Mouse (Mus musculus) kidney, postnatal 36 days (tissue): ENCODE results near the gene Sntb2.

Experiments
- DNase-seq, 2 experiments: peaks; one replicate each; pipeline ENCODE4 v3.0.0; 2021 to 2022; ENCODE audit warnings: mixed read lengths in 2 of 2

The Sntb2 gene

GRCm38 (mm10) chr8:106929921-106930320 lies 5.6 kb upstream of the Sntb2 start:
- no peak for DNase-seq

GRCm38 (mm10) chr8:106932376-106933065 lies 3.0 kb upstream of the Sntb2 start:
- peak; percentile 44 to 67 for DNase-seq

- no peak for DNase-seq
These were observed 1.9 kb upstream of the Sntb2 start for GRCm38 (mm10) chr8:106933506-106934143.

DNA sequence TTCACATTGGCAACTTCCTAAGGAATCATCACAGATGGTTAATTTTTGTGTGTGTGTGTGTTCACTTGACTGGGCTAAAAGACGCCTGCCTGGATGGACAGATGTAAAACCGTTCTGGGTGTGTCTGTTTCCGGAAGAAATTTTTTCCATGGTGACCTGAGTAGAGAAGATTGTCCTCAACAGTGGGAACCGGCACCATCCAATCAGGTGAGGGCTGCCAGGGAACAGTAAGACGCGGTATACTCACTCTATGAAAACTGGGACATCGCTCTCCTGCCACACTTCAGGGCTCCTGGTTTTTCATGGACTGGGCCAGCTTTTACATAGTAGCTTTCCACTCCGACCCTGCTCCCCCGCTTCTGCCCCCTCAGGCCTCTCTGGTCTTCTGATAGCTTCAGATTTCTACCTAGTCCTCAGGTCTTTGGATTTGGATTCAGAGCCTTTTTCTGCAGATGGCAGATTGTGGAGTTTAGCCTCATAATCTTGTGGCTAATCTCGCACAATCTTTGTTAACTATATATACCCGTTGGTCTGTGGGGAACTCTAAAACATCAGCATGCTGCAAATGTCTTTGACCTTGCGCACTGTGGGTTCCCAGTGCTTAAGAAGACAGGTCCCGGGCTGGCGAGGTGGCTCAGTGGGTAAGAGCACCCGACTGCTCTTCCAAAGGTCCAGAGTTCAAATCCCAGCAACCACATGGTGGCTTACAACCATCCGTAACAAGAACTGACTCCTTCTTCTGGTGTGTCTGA lies 1.1 kb upstream of the Sntb2 start:
- DNase-seq = no peak

GRCm38 (mm10) chr8:106935899-106936477 lies 438 bp downstream of the Sntb2 start:
- DNase-seq = peak; percentile 60 to 79

DNA sequence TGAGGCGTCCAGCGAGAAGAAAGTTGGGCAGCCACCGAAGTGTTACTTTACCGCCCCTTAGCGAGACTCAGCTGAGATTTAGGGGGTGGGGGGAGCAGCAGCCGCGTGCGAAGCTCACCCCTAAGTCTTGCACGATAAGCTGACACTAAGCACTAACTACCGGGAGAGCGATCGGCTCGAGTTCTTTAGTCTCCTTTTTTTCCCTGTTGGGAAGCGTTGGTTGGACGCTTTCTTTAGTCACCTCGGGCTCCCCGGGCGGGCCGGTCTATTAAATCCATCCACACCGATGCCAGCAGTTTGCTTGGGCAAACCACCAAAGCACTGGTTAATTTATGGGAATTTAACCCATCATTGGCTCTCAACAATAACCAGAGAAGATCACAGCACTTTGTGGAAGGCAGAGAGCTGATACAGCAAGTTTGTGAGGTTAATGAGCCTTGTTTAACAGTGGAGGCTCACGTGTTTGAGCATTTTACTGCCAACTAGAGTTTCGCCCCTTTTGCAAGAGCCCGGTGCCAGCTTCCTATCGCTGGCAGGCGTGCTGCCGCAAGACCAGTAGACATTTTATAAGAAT lies 1.0 kb downstream of the Sntb2 start:
- DNase-seq = peak; percentile 80 to 92

DNA sequence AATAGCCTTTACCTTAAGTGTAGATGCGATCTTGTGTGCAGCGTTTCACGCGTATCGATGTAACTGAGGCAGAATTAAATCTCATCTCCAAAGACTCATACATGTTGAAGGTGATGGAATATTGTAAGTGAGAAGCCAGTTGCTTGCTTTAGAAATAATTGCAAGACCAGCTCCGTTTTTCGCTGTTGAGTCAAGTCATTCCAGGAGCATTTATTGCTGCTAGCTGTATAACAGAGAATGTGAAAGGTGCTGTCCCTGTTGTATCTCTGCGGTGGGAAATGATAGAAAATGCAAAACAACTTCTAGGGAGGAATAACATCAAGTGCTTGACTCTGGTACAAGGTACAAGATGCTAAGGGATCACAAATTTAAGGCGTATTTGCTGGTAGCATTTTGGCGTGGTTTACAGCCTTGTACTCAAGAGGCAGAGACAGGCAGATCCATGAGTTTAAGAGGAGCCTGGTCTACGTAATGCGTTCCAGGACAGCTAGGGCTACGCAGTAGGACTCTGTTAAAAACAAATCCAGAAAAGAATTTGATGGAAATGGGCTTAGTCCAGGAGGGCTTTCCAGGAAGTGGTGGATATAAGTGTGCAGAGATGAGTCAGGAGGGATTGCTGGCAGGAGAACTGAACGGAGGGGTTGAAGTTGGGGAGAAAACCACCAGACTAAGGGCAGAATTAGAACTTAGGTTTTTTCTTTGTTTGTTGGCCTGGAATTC lies 1.7 kb downstream of the Sntb2 start:
- no peak for DNase-seq

DNA sequence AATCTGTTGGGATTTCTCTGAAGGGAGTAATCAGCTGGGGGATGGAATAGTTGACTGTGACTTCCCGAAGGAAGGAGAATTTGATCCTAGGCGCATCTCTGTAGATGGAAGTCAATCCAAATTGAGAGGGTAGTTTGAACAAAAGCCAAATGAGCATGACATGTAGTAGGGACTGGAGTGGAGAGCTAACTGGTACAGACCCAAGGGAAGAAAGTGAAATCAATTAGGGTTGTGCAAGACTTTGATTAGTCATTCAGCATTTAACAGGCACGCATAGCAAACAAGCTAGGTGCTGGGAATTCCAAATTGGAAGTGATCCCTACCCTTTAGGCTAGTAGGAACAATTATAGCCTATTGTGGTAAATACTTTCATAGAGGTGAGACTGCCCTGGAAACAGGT lies 6.3 kb downstream of the Sntb2 start:
- no peak for DNase-seq

DNA sequence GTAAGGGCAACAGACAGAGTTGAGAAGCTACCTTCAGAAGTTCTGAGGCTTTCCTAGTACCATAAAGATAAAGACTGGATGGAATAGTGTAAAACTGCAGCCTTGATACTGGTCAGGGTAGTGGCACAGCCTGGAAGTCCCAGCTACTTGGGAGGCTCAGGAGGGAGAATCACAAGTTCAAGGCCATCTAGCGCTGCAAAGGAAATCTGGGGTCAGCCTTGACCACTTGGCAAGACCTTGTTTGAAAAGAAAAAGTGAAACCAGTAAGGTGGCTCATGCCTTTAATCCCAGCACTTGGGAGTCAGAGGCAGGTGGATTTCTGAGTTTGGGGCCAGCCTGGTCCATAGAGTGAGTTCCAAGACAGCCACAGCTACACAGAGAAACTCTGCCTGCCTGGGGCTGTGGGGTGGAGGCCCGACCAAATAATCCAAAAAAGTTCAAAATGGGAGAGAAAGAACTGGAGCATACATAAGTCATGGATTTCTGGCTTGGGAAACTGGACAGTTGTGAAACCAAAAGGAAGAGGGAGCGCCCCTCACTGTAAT lies 8.4 kb downstream of the Sntb2 start:
- no peak for DNase-seq

DNA sequence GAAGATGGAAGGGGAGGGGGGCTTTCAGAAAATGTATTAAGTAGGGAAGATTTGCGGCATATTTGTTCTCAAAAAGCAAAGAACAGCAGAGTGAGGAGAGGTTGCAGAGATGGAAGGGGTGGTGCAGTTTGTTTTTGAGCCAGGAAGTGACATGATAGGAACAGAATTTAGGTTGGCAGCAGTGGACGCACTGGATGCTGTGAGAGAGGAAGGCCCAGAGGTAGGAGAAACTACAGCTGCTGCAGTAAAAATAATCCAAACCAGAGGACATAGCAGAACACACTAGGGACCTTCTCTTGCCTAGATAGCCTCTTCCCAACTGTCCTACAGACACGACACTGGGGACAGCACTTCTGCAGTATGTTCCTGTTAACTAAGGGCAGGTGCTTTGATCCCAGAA lies 9.2 kb downstream of the Sntb2 start:
- peak in 1 of 2 experiments; percentile 37 for DNase-seq

DNA sequence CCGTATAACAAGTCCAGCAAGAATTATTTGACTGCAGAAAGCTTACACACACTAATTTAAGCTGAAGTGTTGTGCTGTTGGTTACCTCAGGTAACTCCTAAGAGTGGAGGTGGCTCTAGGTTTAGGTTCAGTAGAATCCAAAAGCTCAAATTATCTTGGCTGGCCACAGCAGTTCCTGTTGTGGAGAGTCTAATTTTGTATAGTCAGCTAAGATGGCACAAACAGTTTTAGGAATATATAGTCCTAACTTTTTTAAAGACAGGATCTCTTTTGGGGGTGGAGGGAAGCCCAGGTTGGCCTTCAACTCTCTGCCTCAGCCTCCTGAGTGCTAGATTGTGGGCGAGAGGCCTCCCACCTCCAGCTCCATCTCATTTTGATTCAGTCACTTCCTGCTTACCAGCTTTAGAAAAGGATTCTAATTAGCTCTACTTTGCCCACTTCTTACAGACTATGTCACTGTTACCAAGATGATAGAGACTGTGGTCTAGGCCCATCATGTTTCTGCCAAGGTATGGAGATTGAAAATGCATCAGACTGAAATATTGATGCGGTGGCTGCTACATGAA lies 13.2 kb downstream of the Sntb2 start:
- DNase-seq = no peak

GRCm38 (mm10) chr8:106951707-106952106 lies 16.2 kb downstream of the Sntb2 start:
- no peak for DNase-seq

GRCm38 (mm10) chr8:106953571-106953970 lies 18.0 kb downstream of the Sntb2 start:
- no peak for DNase-seq

- no peak for DNase-seq
These were observed 21.5 kb downstream of the Sntb2 start for GRCm38 (mm10) chr8:106957086-106957485.

DNA sequence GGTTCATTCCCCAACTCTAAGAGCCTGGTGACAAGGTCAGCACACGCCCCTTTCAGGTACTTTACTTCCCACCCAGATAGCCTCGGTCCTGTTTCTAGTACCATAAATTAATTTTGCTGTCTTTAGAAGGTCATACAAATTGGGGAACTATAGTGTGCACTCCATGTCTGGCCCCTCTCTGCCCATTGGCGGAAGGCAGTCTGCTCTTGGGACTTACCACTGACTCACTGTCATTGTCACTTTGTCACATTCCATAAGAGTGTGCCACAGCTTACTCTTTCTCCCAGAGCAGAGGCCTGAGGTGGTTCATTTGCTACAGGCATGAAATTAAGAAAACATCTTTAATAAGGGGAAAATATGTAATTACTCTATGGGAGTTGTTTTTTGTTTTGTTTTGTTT lies 22.7 kb downstream of the Sntb2 start:
- no peak for DNase-seq

GRCm38 (mm10) chr8:106959626-106960025 lies 24.1 kb downstream of the Sntb2 start:
- DNase-seq = no peak

- DNase-seq = peak; percentile 54 to 59
These were observed 26.8 kb downstream of the Sntb2 start for GRCm38 (mm10) chr8:106962322-106962721.

DNA sequence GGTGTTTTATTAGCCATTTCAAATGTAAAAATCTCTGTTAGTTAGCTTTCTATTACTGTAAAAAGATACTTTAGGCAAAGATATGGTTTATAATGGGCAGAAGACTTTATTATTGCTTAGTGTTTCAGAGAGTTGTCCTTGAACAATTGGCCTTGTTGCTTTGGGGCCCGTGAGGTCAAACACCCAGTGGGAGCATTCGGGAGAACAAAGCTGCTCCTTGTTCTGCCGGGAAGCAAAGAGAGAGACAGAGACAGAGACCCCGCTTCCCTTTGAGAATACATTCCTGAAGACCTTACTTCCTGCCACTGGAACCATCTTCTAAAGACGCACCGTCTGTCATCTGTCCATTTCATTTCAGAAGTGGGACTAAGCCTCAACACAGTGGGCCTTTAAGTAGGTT lies 27.8 kb downstream of the Sntb2 start:
- no peak for DNase-seq

DNA sequence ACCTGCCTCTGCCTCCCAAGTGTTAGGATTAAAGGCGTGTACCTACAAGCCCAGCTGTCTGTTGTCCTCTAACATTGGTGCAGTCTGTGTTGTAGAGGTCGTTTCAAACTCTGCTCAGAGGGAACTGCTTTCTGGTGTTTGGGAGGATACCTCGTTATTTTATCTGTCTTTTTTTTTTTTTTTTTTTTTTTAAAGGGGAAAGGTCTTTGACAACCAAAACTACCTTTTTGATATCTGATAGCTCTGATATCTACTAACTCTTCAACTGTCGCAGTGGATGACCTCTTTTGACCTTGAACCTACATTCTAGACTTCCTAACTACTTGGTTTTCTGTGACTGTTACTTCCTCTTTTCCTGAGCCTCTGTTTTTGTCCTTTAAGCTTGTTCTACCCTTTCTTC lies 29.0 kb downstream of the Sntb2 start:
- DNase-seq = no peak

DNA sequence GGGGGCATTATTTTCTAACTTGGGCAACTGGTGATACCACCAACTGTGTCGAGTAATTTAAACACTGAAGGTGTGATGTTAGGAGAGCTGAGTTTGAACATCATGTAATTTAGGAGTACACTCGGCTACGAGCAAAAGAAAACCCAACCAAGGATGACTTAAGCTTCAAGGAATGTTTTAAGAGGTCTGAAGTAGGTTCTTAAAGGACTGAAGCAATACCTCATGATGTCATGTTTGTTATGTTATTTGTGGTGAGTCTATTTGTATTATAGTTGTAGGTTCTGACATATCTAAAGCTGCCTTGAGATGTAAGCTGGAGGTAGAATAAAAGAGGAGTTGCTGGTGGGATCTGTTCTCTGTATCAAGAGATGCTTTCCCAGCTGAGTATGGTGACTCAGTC lies 34.4 kb downstream of the Sntb2 start:
- no peak for DNase-seq

DNA sequence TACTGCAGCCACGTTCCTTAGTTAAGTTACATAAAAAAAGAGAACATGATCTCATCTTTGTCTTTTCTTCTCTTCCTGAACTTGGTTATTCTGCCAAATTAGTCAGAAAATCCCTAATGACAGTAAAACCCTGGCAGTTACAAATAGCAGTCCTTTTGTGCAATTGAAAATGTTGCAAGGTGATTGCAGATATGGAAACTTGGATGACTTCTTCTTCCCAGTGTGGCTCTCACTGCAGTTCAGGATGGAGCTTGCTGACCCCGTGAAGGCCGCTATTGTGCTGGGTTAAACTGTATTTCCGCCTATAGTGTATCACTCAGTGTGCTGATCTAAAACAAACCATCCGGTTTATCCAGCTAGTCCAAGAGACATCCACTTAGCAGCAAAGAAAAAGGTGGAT lies 36.4 kb downstream of the Sntb2 start:
- peak; percentile 40 to 58 for DNase-seq
